Mouse (Mus musculus): ENCODE results near the gene Card9.

The Card9 gene

GRCm38 (mm10) chr2:26304711-26305110 is 56.0 kb downstream of the Card9 start:
- DNase-seq (ENCODE audit: low spot score in 2 of 2): no peak
